Mouse (Mus musculus): Measurements from ENCODE around the gene Setd3. TPM values are rescaled to one million over a fixed set of nuclear protein-coding genes. Genes with fewer than 3 reads are reported as not detected.

Setd3 gene
- polyA plus RNA-seq, 1 experiment from 2014 or later = 90.0 TPM

- no peak overlapping the region for H3K4me2 ChIP-seq
- no peaks in the 10 kb centered on the region for H3K9me3 ChIP-seq (replicated peaks)
- H3K4me1 ChIP-seq = 0 out of 2 replicates have a peak, but pooled peaks cover 6% of the 10 kb centered on the region
- 0 out of 2 replicates have a peak, but pooled peaks cover 1% of the 10 kb centered on the region for H3K36me3 ChIP-seq (ENCODE audit: poor library complexity, severe bottlenecking)
- no peak overlapping the region for H3K4me3 ChIP-seq
- 77% methylated on average over 8 of the region's 8 CpGs for WGBS
- ATAC-seq = no peak
- H3K27ac ChIP-seq = no peak overlapping the region
- H3K9ac ChIP-seq = no peak overlapping the region
- H3K27me3 ChIP-seq = no peaks in the 10 kb centered on the region
These were observed 78.9 kb downstream of the Setd3 start for GRCm38 (mm10) chr12:108100181-108100580.

GRCm38 (mm10) chr12:108098201-108098980, 80.7 kb downstream of the Setd3 start:
- Histone ChIP-seq H3K27me3 (no peaks in the 10 kb centered on the region), H3K9ac (no peak overlapping the region), H3K36me3 (ENCODE audit: poor library complexity, severe bottlenecking) (no peaks in the 10 kb centered on the region), H3K4me2 (no peak overlapping the region), H3K9me3 (replicated peaks) (no peaks in the 10 kb centered on the region), H3K4me1 (0 out of 2 replicates have a peak, but pooled peaks cover 6% of the 10 kb centered on the region), H3K4me3 (no peak overlapping the region), H3K27ac (peak overlapping the region; percentile 14; the same call in 1 of the 2 replicates)
- WGBS = 68% methylated on average over 18 of the region's 18 CpGs
- no peak for ATAC-seq

- no peaks in the 10 kb centered on the region for H3K9me3 ChIP-seq (replicated peaks)
- WGBS = 94% methylated on average over 8 of the region's 8 CpGs
- ATAC-seq = no peak
These were observed 81.5 kb downstream of the Setd3 start for GRCm38 (mm10) chr12:108097643-108098042.

GRCm38 (mm10) chr12:108088253-108088652, 90.9 kb downstream of the Setd3 start:
- no peaks in the 10 kb centered on the region for H3K36me3 ChIP-seq (ENCODE audit: poor library complexity, severe bottlenecking)
- no peak overlapping the region for H3K27ac ChIP-seq

More at GRCm38 (mm10) chr12:108097643-108098042, 81.5 kb downstream of the Setd3 start:
- Histone ChIP-seq H3K4me2 (no peak overlapping the region), H3K27me3 (no peaks in the 10 kb centered on the region), H3K4me1 (0 out of 2 replicates have a peak, but pooled peaks cover 6% of the 10 kb centered on the region), H3K27ac (no peak overlapping the region), H3K36me3 (ENCODE audit: poor library complexity, severe bottlenecking) (no peaks in the 10 kb centered on the region), H3K4me3 (no peak overlapping the region), H3K9ac (no peak overlapping the region)

GRCm38 (mm10) chr12:108087489-108087888, 91.6 kb downstream of the Setd3 start:
- Histone ChIP-seq H3K4me1 (no peaks in the 10 kb centered on the region), H3K27me3 (no peaks in the 10 kb centered on the region), H3K4me2 (no peak overlapping the region), H3K4me3 (no peak overlapping the region), H3K9ac (no peak overlapping the region), H3K9me3 (replicated peaks) (no peaks in the 10 kb centered on the region), H3K36me3 (ENCODE audit: poor library complexity, severe bottlenecking) (no peaks in the 10 kb centered on the region), H3K27ac (no peak overlapping the region)
- no peak for ATAC-seq
- WGBS = 71% methylated on average over 2 of the region's 2 CpGs

More at GRCm38 (mm10) chr12:108088253-108088652, 90.9 kb downstream of the Setd3 start:
- no peak for ATAC-seq
- Histone ChIP-seq H3K27me3 (no peaks in the 10 kb centered on the region), H3K9ac (no peak overlapping the region), H3K4me2 (no peak overlapping the region), H3K9me3 (replicated peaks) (no peaks in the 10 kb centered on the region), H3K4me1 (no peaks in the 10 kb centered on the region), H3K4me3 (no peak overlapping the region)
- 78% methylated on average over 9 of the region's 9 CpGs for WGBS

- no peaks in the 10 kb centered on the region for H3K27me3 ChIP-seq
- H3K36me3 ChIP-seq (ENCODE audit: poor library complexity, severe bottlenecking) = no peaks in the 10 kb centered on the region
- no peaks in the 10 kb centered on the region for H3K9me3 ChIP-seq (replicated peaks)
- no peak overlapping the region for H3K4me2 ChIP-seq
- H3K4me1 ChIP-seq = peaks cover 10% of the 10 kb centered on the region
- peak; percentile 59; the same call in 1 of the 2 replicates for ATAC-seq
- WGBS = 68% methylated on average over 10 of the region's 10 CpGs
- H3K9ac ChIP-seq = no peak overlapping the region
- H3K27ac ChIP-seq = peak overlapping the region; percentile 31; the same call in 1 of the 2 replicates
- H3K4me3 ChIP-seq = no peak overlapping the region
These were observed 100.9 kb downstream of the Setd3 start for GRCm38 (mm10) chr12:108078122-108078752.

- Histone ChIP-seq H3K27me3 (no peaks in the 10 kb centered on the region), H3K4me2 (no peak overlapping the region), H3K9me3 (replicated peaks) (no peaks in the 10 kb centered on the region), H3K9ac (no peak overlapping the region), H3K4me1 (peaks cover 5% of the 10 kb centered on the region; the same call in 1 of the 2 replicates), H3K4me3 (no peak overlapping the region), H3K27ac (no peak overlapping the region), H3K36me3 (ENCODE audit: poor library complexity, severe bottlenecking) (no peaks in the 10 kb centered on the region)
- 75% methylated on average over 5 of the region's 5 CpGs for WGBS
- ATAC-seq = no peak
These were observed 106.2 kb downstream of the Setd3 start for GRCm38 (mm10) chr12:108072907-108073306.

- Histone ChIP-seq H3K27ac (no peak overlapping the region), H3K9ac (no peak overlapping the region), H3K9me3 (replicated peaks) (no peaks in the 10 kb centered on the region), H3K27me3 (no peaks in the 10 kb centered on the region), H3K4me3 (no peak overlapping the region), H3K4me1 (peaks cover 9% of the 10 kb centered on the region; the same call in 1 of the 2 replicates), H3K4me2 (no peak overlapping the region), H3K36me3 (ENCODE audit: poor library complexity, severe bottlenecking) (no peaks in the 10 kb centered on the region)
- WGBS = 77% methylated on average over 21 of the region's 21 CpGs
- ATAC-seq = no peak
These were observed 108.1 kb downstream of the Setd3 start for GRCm38 (mm10) chr12:108070685-108071662.

- Histone ChIP-seq H3K27ac (no peak overlapping the region), H3K4me2 (no peak overlapping the region), H3K9ac (no peak overlapping the region), H3K4me1 (peaks cover 9% of the 10 kb centered on the region; the same call in 1 of the 2 replicates), H3K27me3 (no peaks in the 10 kb centered on the region), H3K9me3 (replicated peaks) (no peaks in the 10 kb centered on the region), H3K4me3 (no peak overlapping the region), H3K36me3 (ENCODE audit: poor library complexity, severe bottlenecking) (no peaks in the 10 kb centered on the region)
- WGBS = 62% methylated on average over 6 of the region's 6 CpGs
- no peak for ATAC-seq
These were observed 109.6 kb downstream of the Setd3 start for GRCm38 (mm10) chr12:108069504-108069903.

GRCm38 (mm10) chr12:108067811-108068375, 111.2 kb downstream of the Setd3 start:
- no peak overlapping the region for H3K4me3 ChIP-seq
- 71% methylated on average over 13 of the region's 13 CpGs for WGBS
- no peaks in the 10 kb centered on the region for H3K36me3 ChIP-seq (ENCODE audit: poor library complexity, severe bottlenecking)
- peak overlapping the region; percentile 31; the same call in 1 of the 2 replicates for H3K27ac ChIP-seq
- H3K4me1 ChIP-seq = peaks cover 9% of the 10 kb centered on the region; the same call in 1 of the 2 replicates
- ATAC-seq = peak; percentile 33; the same call in 1 of the 2 replicates
- H3K4me2 ChIP-seq = no peak overlapping the region
- no peak overlapping the region for H3K9ac ChIP-seq
- no peaks in the 10 kb centered on the region for H3K9me3 ChIP-seq (replicated peaks)
- no peaks in the 10 kb centered on the region for H3K27me3 ChIP-seq

- Histone ChIP-seq H3K36me3 (ENCODE audit: poor library complexity, severe bottlenecking) (no peaks in the 10 kb centered on the region), H3K4me1 (peaks cover 9% of the 10 kb centered on the region; the same call in 1 of the 2 replicates), H3K27ac (no peak overlapping the region), H3K4me3 (no peak overlapping the region), H3K9me3 (replicated peaks) (no peaks in the 10 kb centered on the region), H3K27me3 (no peaks in the 10 kb centered on the region), H3K4me2 (no peak overlapping the region), H3K9ac (no peak overlapping the region)
- 90% methylated on average over 3 of the region's 3 CpGs for WGBS
- ATAC-seq = no peak
These were observed 111.9 kb downstream of the Setd3 start for GRCm38 (mm10) chr12:108067231-108067630.
